In the genomic region with DNA sequence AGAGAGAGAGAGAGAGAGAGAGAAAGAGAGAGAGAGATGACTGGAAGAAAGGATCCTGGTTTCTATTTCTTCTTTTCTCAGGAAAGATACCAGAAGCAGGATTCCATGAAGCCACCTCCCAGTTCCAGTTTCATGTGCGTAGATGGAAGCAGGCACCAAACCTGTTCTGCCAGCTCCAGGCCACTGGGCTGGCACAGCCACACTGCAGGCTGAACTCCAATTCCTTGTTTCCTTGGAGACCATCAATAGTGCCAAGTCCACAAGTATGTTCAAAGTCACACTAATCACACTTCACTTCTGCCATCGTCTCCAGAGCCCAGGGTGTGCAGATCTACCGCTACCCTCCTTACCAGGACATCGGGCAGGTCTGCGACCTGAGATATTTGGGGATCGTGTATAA, we compare ENCODE assay signal across 10 mouse cellular contexts. TPM values are rescaled to one million over a fixed set of nuclear protein-coding genes. Genes with fewer than 3 reads are reported as not detected.
DNase-seq lines count a peak whose midpoint lies in the region; ATAC-seq and TF ChIP-seq lines count a peak whose summit lies in the region.
"Had no signal": no experiment of that assay in that cellular context is flagged by ENCODE, and none has a peak within 500 bp of the region (broad histone marks: within the 10 kb centered on the region; RNA-seq: fewer than 3 reads in every experiment).

No protein-coding gene starts in this region.

- no peak overlapping the region for H3K9ac ChIP-seq in limb, embryonic 11.5 days (ENCODE audit: low read length)
- H3K9ac ChIP-seq: liver, embryonic 14.5 days had no signal

- 21% methylated on average over 6 of the region's 6 CpGs for WGBS in cerebellum, adult 2 months
- WGBS in limb, embryonic 11.5 days: 88% methylated on average over 6 of the region's 6 CpGs
- 91% methylated on average over 6 of the region's 6 CpGs for WGBS in limb, embryonic 10.5 days

- H3K27ac ChIP-seq in cerebellum, adult 2 months (ENCODE audit: insufficient read depth, low read length): no peak overlapping the region
- no peak overlapping the region for H3K27ac ChIP-seq in limb, embryonic 11.5 days (replicated peaks; ENCODE audit: low read depth, low read length)
- H3K27ac ChIP-seq in limb, embryonic 10.5 days: no peak overlapping the region
- H3K27ac ChIP-seq: liver, embryonic 14.5 days had no signal

- no peaks in the 10 kb centered on the region for H3K27me3 ChIP-seq in cerebellum, adult 2 months (ENCODE audit: control insufficient read depth, insufficient read depth, low read length)
- H3K27me3 ChIP-seq in limb, embryonic 11.5 days (ENCODE audit: control insufficient read depth, insufficient read depth, low read length): no peaks in the 10 kb centered on the region
- no peaks in the 10 kb centered on the region for H3K27me3 ChIP-seq in limb, embryonic 10.5 days (ENCODE audit: low read depth, poor library complexity, severe bottlenecking)

- no peak overlapping the region for H3K4me3 ChIP-seq in cerebellum, adult 2 months (replicated peaks; ENCODE audit: insufficient read depth, low read depth, low read length)
- no peak overlapping the region for H3K4me3 ChIP-seq in limb, embryonic 11.5 days (ENCODE audit: low read depth, low read length)
- no peak overlapping the region for H3K4me3 ChIP-seq in limb, embryonic 10.5 days

- no peaks in the 10 kb centered on the region for H3K9me3 ChIP-seq in limb, embryonic 11.5 days (ENCODE audit: control insufficient read depth, low read length)
- H3K9me3 ChIP-seq in limb, embryonic 10.5 days (replicated peaks): no peaks in the 10 kb centered on the region

- H3K4me1 ChIP-seq in cerebellum, adult 2 months (ENCODE audit: control insufficient read depth, insufficient read depth, low read length): no peaks in the 10 kb centered on the region
- no peaks in the 10 kb centered on the region for H3K4me1 ChIP-seq in limb, embryonic 11.5 days (ENCODE audit: control insufficient read depth, insufficient read depth, low read length)
- peaks cover 15% of the 10 kb centered on the region for H3K4me1 ChIP-seq in limb, embryonic 10.5 days

- TF ChIP-seq POLR2A in cerebellum, adult 2 months (IDR thresholded peaks at IDR 0.05; ENCODE audit: borderline replicate concordance, insufficient read depth, low read length): no peak

- no peak for TF ChIP-seq CTCF in cerebellum, adult 2 months (IDR thresholded peaks at IDR 0.05; ENCODE audit: borderline replicate concordance, insufficient read depth, low read depth, low read length)

- no peak overlapping the region for H3K4me2 ChIP-seq in limb, embryonic 11.5 days (ENCODE audit: low read depth, severe bottlenecking)

- no peaks in the 10 kb centered on the region for H3K36me3 ChIP-seq in limb, embryonic 11.5 days (ENCODE audit: control insufficient read depth, insufficient read depth, low read length)
- H3K36me3 ChIP-seq in limb, embryonic 10.5 days: no peaks in the 10 kb centered on the region

- ATAC-seq in limb, embryonic 11.5 days (ENCODE audit: insufficient number of reproducible peaks, low FRiP score, low TSS enrichment, low read depth): no peak

- peak; percentile 76 to 81 for DNase-seq in cerebellum, postnatal 10 days
- DNase-seq in cerebellum, adult 2 months: no peak
- peak; percentile 15 for DNase-seq in limb, embryonic 11.5 days (ENCODE audit: low spot score)
- DNase-seq in limb, embryonic 10.5 days (ENCODE audit: low spot score): no peak
- peak; percentile 67 to 73 for DNase-seq in kidney, postnatal 36 days
- DNase-seq in skeletal muscle tissue, adult 2 months (ENCODE audit: low read depth, low spot score): peak; percentile 87
- DNase-seq in urinary bladder, adult 18-20 months (ENCODE audit: low spot score in 2 of 2): no peak
- DNase-seq in Muller cell, postnatal 12 days (ENCODE audit: inconsistent ontology term): no peak
- DNase-seq: retina, postnatal 1 day had no signal

RNA-seq across cellular contexts. Expression of a gene that starts 15.2 kb away (rescaled TPM):
- 18.7 and 19.9 TPM in 2 replicates for polyA plus RNA-seq in cerebellum, adult 2 months (2012; rRNA removed)
- 24.6 and 25.8 TPM in 2 replicates for polyA plus RNA-seq in limb, embryonic 11.5 days (2014; fragmentation: Nextera tagmentation; extraction: Ambion mirVana)
- 12.0 and 12.1 TPM in 2 replicates for polyA plus RNA-seq in limb, embryonic 10.5 days (2016; fragmentation: Nextera tagmentation; extraction: Ambion mirVana)

Comparison
In these comparisons a context has a peak if more than half of its experiments do, and no peak if none do; other contexts are left out.
1. DNase-seq: peak in cerebellum, postnatal 10 days (2 of 2), limb, embryonic 11.5 days (single experiment), kidney, postnatal 36 days (2 of 2) and skeletal muscle tissue, adult 2 months (single experiment); none in cerebellum, adult 2 months (0 of 2), limb, embryonic 10.5 days (single experiment), urinary bladder, adult 18-20 months (0 of 2) and Muller cell, postnatal 12 days (single experiment).